Mouse (Mus musculus) forebrain, embryonic 13.5 days (tissue): Measurements from ENCODE around the gene Bloc1s1. TPM values are rescaled to one million over a fixed set of nuclear protein-coding genes. Genes with fewer than 3 reads are reported as not detected.

ENCODE experiments used
- ATAC-seq: fragments of 200-750 bp; cut with Nextera tagmentation; 2 replicates; pipeline ENCODE4 v1.8.0; 2017
- H3K27ac ChIP-seq: fragments of 300-500 bp; sonication (generic); 2 replicates; pipeline ENCODE4 v1.5.1; 2015; ENCODE audit warnings: inconsistent platforms, mild to moderate bottlenecking, moderate library complexity
- H3K27me3 ChIP-seq: fragments of 300-500 bp; sonication (generic); 2 replicates; pipeline ENCODE4 v1.6.1; 2015; ENCODE audit warnings: mild to moderate bottlenecking, inconsistent platforms
- H3K36me3 ChIP-seq: fragments of 300-500 bp; sonication (generic); 2 replicates; pipeline ENCODE4 v1.6.1; 2015; ENCODE audit warnings: mild to moderate bottlenecking, inconsistent platforms; ENCODE audit not compliant: poor library complexity, severe bottlenecking
- H3K4me1 ChIP-seq: fragments of 300-500 bp; sonication (generic); 2 replicates; pipeline ENCODE4 v1.6.1; 2015; ENCODE audit warnings: inconsistent platforms
- H3K4me2 ChIP-seq: fragments of 300-500 bp; sonication (generic); 2 replicates; pipeline ENCODE4 v1.6.1; 2015; ENCODE audit warnings: inconsistent platforms, mild to moderate bottlenecking, moderate library complexity
- H3K4me3 ChIP-seq: fragments of 300-500 bp; sonication (generic); 2 replicates; pipeline ENCODE4 v1.5.1; 2015; ENCODE audit warnings: mild to moderate bottlenecking, inconsistent platforms
- H3K9ac ChIP-seq: fragments of 300-500 bp; sonication (generic); 2 replicates; pipeline ENCODE4 v1.6.1; 2015; ENCODE audit warnings: mild to moderate bottlenecking, inconsistent platforms
- H3K9me3 ChIP-seq: fragments of 300-500 bp; sonication (generic); replicated peaks from 2 replicates; pipeline ENCODE4 v1.6.1; 2016; ENCODE audit warnings: inconsistent platforms
- WGBS: fragments of 180-500 bp; shearing (Covaris S2); methylation state at CpG from one replicate; pipeline ENCODE4 v1.1.7; 2015; 5-methylcytosine and 5-hydroxymethylcytosine counted together
- polyA plus RNA-seq: library from polyadenylated mRNA; unstranded; fragments of >200 nt; fragmentation: Nextera tagmentation; extraction: Ambion mirVana; gene quantifications from 2 replicates; pipeline ENCODE4 v1.2.1, GENCODE M21; 2015

Gene Bloc1s1
- polyA plus RNA-seq, 1 experiment from 2014 or later = 241 TPM

- peaks cover 16% of the 10 kb centered on the region for H3K27me3 ChIP-seq
- 82% methylated on average over 6 of the region's 6 CpGs for WGBS
- no peak overlapping the region for H3K9ac ChIP-seq
- H3K27ac ChIP-seq = no peak overlapping the region
- no peaks in the 10 kb centered on the region for H3K9me3 ChIP-seq
- H3K4me1 ChIP-seq = peaks cover 9% of the 10 kb centered on the region
- no peaks in the 10 kb centered on the region for H3K36me3 ChIP-seq
- no peak overlapping the region for H3K4me2 ChIP-seq
- H3K4me3 ChIP-seq = no peak overlapping the region
- no peak for ATAC-seq
These were observed 23.9 kb downstream of the Bloc1s1 start for GRCm38 (mm10) chr10:128899759-128900490.

DNA sequence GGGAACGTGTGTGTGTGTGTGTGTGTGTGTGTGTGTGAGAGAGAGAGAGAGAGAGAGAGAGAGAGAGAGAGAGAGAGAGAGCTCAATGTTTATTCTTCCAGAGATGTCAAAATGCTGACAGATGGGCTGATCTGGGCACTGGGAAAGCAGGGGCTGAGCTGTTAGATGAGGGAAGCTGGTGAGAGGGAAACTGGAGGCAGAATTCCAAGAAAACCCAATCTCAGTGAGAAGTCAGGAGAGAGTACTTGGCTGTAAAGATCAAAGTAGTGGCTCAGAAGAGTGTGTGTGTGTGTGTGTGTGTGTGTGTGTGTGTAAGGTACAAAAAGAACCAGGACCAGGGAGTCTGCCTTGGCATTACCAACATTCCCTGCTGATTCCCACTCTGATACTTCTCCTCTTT, 26.3 kb downstream of the Bloc1s1 start:
- ATAC-seq = no peak

DNA sequence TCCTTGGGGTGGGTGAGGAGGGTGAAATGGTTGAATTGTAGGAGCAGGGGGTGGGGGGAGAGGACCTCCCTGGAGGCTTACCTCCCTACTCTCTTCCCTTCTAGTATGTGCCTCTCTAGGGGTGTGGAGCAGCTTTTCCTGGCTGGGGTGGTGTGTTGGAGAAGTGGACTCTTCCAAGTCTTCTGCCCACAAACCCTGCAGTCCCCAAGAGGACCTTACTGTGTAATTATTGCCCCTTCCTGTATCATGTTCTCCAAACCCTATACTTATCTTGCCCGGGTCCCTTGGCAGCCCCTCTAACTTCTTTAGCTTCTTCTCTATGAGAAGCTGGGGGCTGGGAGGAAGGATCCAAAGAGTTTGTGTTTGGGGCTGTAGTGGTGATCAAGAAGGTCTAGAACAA, 27.0 kb downstream of the Bloc1s1 start:
- no peak overlapping the region for H3K27ac ChIP-seq
- ATAC-seq = no peak
- no peak overlapping the region for H3K4me3 ChIP-seq
- H3K27me3 ChIP-seq = peaks cover 16% of the 10 kb centered on the region
- H3K9ac ChIP-seq = no peak overlapping the region
- 0 out of 2 replicates have a peak overlapping the region, but pooled peaks have one; percentile 34 for H3K4me2 ChIP-seq
- peaks cover 20% of the 10 kb centered on the region for H3K4me1 ChIP-seq
- H3K9me3 ChIP-seq = no peaks in the 10 kb centered on the region
- WGBS = 53% methylated on average over 1 of the region's 1 CpGs
- no peaks in the 10 kb centered on the region for H3K36me3 ChIP-seq

More for the DNA sequence above, 26.3 kb downstream of the Bloc1s1 start:
- peaks cover 16% of the 10 kb centered on the region for H3K27me3 ChIP-seq
- H3K4me3 ChIP-seq = no peak overlapping the region
- H3K4me2 ChIP-seq = no peak overlapping the region
- no peaks in the 10 kb centered on the region for H3K36me3 ChIP-seq
- WGBS = 26% methylated on average over 1 of the region's 1 CpGs
- H3K4me1 ChIP-seq = peaks cover 16% of the 10 kb centered on the region
- H3K9ac ChIP-seq = no peak overlapping the region
- H3K9me3 ChIP-seq = no peaks in the 10 kb centered on the region
- no peak overlapping the region for H3K27ac ChIP-seq

GRCm38 (mm10) chr10:128895952-128896693, 27.7 kb downstream of the Bloc1s1 start:
- Histone ChIP-seq H3K4me1 (peaks cover 20% of the 10 kb centered on the region), H3K4me2 (peak overlapping the region; percentile 34), H3K9ac (peak overlapping the region; percentile 23; the same call in 1 of the 2 replicates), H3K9me3 (no peaks in the 10 kb centered on the region), H3K4me3 (peak overlapping the region; percentile 14), H3K36me3 (no peaks in the 10 kb centered on the region), H3K27me3 (peaks cover 16% of the 10 kb centered on the region), H3K27ac (no peak overlapping the region)
- WGBS = 5% methylated on average over 17 of the region's 17 CpGs
- peak; percentile 14; the same call in 1 of the 2 replicates for ATAC-seq

GRCm38 (mm10) chr10:128895437-128895836, 28.4 kb downstream of the Bloc1s1 start:
- WGBS = under 1% methylated on average over 9 of the region's 9 CpGs
- Histone ChIP-seq H3K4me3 (0 out of 2 replicates have a peak overlapping the region, but pooled peaks have one; percentile 14), H3K9ac (no peak overlapping the region), H3K4me2 (peak overlapping the region; percentile 34), H3K27ac (no peak overlapping the region), H3K27me3 (peaks cover 16% of the 10 kb centered on the region), H3K4me1 (peaks cover 25% of the 10 kb centered on the region), H3K9me3 (no peaks in the 10 kb centered on the region), H3K36me3 (no peaks in the 10 kb centered on the region)
- 0 out of 2 replicates have a peak, but pooled peaks have one; percentile 14 for ATAC-seq

DNA sequence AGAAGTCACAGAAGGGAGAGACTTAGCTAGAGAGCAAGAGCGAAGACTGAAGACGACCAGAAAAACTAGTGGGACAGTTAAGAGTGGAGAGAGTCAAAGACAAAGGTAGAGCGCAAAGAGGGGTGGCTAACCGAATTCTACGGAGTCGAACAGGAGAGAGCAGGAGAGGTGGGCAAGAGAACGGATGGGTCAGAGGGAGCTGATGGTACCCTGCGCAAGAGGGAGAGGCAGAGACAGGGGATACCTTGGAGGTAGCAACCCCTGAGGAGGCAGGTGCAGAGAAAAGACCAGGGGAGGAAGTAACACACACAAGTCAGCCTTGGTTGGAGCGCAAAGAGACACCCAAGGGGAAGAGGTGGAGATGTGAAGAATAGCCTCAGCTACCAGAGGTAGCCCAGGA, 31.6 kb downstream of the Bloc1s1 start:
- Histone ChIP-seq H3K27me3 (peaks cover 16% of the 10 kb centered on the region), H3K9me3 (no peaks in the 10 kb centered on the region), H3K27ac (peak overlapping the region; percentile 95), H3K4me1 (peaks cover 55% of the 10 kb centered on the region), H3K36me3 (peaks cover 8% of the 10 kb centered on the region; the same call in 1 of the 2 replicates), H3K9ac (peak overlapping the region; percentile 83), H3K4me2 (peak overlapping the region; percentile 91), H3K4me3 (peak overlapping the region; percentile 68)
- 3% methylated on average over 9 of the region's 9 CpGs for WGBS
- peak; percentile 20 for ATAC-seq

DNA sequence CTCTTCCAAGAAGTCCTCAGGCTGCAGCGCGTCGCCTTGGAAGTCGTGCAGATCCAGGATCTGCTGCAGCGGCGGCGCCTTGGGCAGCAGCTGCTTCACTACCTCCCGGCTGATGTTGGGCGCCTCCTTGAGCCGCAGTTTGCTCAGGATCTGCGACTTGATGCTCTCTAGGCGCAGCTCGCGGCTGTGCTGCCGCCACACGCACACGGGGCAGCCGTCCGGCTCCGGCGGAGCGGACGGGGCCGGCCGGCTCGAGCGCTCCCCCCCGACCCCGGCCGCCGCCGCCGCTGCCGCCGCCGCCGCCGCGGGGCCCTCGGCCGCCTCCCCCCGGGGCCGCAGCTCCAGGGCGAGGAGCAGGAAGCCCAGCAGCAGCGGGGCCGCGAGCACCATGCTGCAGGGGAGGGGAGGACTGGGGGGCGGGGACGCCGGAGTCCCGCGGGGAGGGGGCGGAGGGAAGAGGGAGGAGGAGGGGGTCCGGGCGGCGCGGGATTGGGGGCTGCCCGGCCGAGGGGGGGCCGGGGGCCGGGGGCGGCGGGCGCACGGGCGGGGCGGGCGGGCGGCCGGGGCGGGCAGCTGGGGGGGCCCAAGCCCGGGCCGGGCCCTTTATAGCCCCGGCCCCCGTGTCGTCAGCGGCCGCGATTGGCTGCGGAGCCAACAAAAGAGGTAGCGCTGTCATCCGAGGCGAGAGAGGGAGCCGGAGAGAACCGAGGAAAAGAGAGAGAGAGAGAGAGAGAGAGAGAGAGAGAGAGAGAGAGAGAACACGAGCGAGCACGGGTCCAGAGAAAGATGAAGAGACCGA, 32.3 kb downstream of the Bloc1s1 start, which contains the start of gene Gdf11:
Gene Gdf11 (minus strand): TSS at position 423 of the 799 bp plus-strand sequence.
- Histone ChIP-seq H3K4me3 (peak within 1 kb of the TSS; percentile 68), H3K9ac (peak within 1 kb of the TSS; percentile 83), H3K27me3 (peaks cover 10% of the 10 kb centered on the region), H3K36me3 (peaks cover 13% of the 10 kb centered on the region), H3K4me2 (peak within 1 kb of the TSS; percentile 91), H3K27ac (peak within 1 kb of the TSS; percentile 95), H3K4me1 (peaks cover 55% of the 10 kb centered on the region), H3K9me3 (no peaks in the 10 kb centered on the region)
- WGBS = 1% methylated on average over 41 of the region's 89 CpGs
- peak; percentile 88 for ATAC-seq

DNA sequence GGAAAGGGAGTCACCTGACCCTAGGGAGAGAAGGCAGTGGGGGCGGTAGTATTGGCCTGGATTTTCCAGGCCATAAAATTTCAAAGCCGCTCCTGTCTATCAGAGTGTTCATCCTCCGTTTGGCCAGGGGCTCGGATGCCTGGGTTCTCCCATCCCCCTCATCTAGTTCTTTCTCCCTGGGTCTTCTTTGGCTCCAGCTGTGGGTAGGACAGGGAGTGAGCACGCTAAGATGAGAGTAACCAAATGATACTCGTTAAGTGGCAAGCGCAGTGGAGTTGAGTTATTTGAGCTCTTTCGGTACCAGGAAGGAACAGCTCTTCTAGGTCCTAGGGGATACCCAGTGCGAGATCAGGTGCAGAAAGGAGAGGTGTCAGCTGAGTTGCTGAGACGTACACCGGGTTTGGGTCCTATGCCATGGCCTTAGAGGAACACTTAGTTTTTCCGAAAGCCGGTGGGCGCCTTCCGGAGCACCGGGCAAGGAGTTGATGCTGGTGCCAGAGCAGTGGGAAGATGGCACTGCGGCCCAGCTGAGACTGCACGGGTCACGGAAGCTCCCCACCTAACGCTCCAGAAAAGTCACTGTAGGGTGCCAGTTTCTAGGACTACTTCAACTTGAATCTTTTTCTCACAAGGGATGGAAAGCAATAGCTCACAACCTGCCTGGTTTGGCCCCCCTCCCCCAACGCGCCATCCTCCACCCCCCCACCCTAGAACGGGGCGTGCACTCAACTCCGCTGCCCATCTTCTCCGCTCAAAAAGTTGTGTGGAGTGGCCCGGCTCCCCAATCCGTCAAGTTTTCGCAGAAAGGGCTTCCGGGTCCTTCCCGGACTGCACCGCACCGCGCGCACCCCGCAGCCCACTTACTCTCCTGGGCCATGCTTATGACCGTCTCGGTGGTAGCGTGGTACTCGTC, 33.2 kb downstream of the Bloc1s1 start:
- H3K4me3 ChIP-seq = peak overlapping the region; percentile 68
- 0 out of 2 replicates have a peak, but pooled peaks have one; percentile 3 for ATAC-seq
- H3K36me3 ChIP-seq = peaks cover 22% of the 10 kb centered on the region
- peak overlapping the region; percentile 83 for H3K9ac ChIP-seq
- H3K27ac ChIP-seq = peak overlapping the region; percentile 95
- H3K27me3 ChIP-seq = peaks cover 1% of the 10 kb centered on the region; the same call in 1 of the 2 replicates
- 0% methylated on average over 40 of the region's 40 CpGs for WGBS
- no peaks in the 10 kb centered on the region for H3K9me3 ChIP-seq
- peaks cover 47% of the 10 kb centered on the region for H3K4me1 ChIP-seq
- H3K4me2 ChIP-seq = peak overlapping the region; percentile 91

DNA sequence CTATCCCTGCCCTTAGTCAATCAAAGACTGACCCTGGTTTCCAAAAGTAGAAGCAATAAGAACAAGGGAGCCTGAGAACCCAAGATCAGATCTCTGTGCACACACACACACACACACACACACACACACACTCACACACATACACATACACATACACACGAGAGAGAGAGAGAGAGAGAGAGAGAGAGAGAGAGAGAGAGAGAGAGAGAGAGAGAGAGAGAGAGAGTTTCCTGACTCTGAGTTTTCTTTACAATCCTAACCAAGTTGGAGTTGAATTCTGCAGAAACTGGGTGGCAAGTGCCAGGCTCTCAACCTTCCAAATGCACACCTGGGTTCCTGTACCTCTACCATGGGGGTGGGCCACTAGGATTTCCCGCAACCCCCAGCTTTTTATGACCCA, 34.0 kb downstream of the Bloc1s1 start:
- WGBS = 0% methylated on average over 1 of the region's 2 CpGs
- Histone ChIP-seq H3K9me3 (no peaks in the 10 kb centered on the region), H3K27me3 (no peaks in the 10 kb centered on the region), H3K9ac (peak overlapping the region; percentile 83), H3K4me1 (peaks cover 45% of the 10 kb centered on the region), H3K4me3 (peak overlapping the region; percentile 68), H3K36me3 (peaks cover 30% of the 10 kb centered on the region), H3K27ac (peak overlapping the region; percentile 95), H3K4me2 (peak overlapping the region; percentile 91)
- no peak for ATAC-seq

GRCm38 (mm10) chr10:128888941-128889827, 34.7 kb downstream of the Bloc1s1 start:
- H3K9me3 ChIP-seq = no peaks in the 10 kb centered on the region
- WGBS = 3% methylated on average over 5 of the region's 7 CpGs
- peaks cover 36% of the 10 kb centered on the region for H3K36me3 ChIP-seq
- H3K4me3 ChIP-seq = peak overlapping the region; percentile 68
- peak; percentile 42 for ATAC-seq
- H3K4me1 ChIP-seq = peaks cover 45% of the 10 kb centered on the region
- peak overlapping the region; percentile 95 for H3K27ac ChIP-seq
- no peaks in the 10 kb centered on the region for H3K27me3 ChIP-seq
- peak overlapping the region; percentile 91 for H3K4me2 ChIP-seq
- H3K9ac ChIP-seq = peak overlapping the region; percentile 83
